Mouse (Mus musculus): ENCODE measurements around the gene Cit. TPM values are rescaled to one million over a fixed set of nuclear protein-coding genes. Genes with fewer than 3 reads are reported as not detected.
A peak's percentile ranks its signal among the peaks of the same experiment; 100 is the strongest.

Cit gene
- total and polyA plus RNA-seq, 3 experiments = 44.1 to 126 (median 69.8) TPM

DNA sequence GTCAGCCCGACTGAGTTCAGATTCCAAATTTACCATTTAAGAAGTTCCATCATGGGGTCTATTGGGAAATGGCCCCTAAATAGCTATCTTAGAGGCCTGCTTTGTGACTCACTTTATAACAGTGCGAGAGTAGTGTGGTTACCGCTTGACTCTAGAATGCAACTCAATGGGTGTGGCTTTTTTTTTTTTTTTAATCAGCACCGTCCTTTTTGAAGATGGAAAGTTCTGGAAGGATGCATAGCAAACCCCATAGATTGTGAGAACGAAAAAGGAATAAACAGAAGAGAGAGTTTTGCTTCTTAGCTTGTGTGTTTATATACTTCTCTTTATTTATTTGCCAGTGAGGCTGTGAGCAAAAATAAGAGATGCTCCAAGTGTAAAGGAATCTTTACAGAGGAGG lies 181.0 kb downstream of the Cit start:
- peaks cover 23% of the 10 kb centered on the region for H3K36me3 ChIP-seq (replicated peaks)
- DNase-seq (ENCODE audit: low spot score) (no peak), ATAC-seq (ENCODE audit: extremely low read depth, insufficient number of reproducible peaks, low FRiP score, poor library complexity, severe bottlenecking) (no peak)
- no peaks in the 10 kb centered on the region for H3K9me3 ChIP-seq (replicated peaks)
- H3K4me1 ChIP-seq (ENCODE audit: insufficient read depth, low read depth, low read length) = peaks cover 61% of the 10 kb centered on the region
- H3K27me3 ChIP-seq (ENCODE audit: insufficient read depth, low read length) = no peaks in the 10 kb centered on the region
- TF ChIP-seq POLR2AphosphoS5 (IDR thresholded peaks at IDR 0.05; ENCODE audit: insufficient replicate concordance, low read depth, low read length) = no peak
- no peak for TF ChIP-seq GATA2 (IDR thresholded peaks at IDR 0.05; ENCODE audit: borderline replicate concordance, low read depth, low read length)
- TF ChIP-seq TAL1 (conservative IDR thresholded peaks at IDR 0.05; ENCODE audit: low read depth, low read length) = no peak
- no peak for TF ChIP-seq CTCF (IDR thresholded peaks at IDR 0.05; ENCODE audit: low read depth, low read length)
- TF ChIP-seq GATA1 (IDR thresholded peaks at IDR 0.05; ENCODE audit: borderline replicate concordance, low read length) = no peak
- H3K4me3 ChIP-seq (ENCODE audit: low read depth, low read length) = no peak overlapping the region; the same call in 1 of the 2 replicates

DNA sequence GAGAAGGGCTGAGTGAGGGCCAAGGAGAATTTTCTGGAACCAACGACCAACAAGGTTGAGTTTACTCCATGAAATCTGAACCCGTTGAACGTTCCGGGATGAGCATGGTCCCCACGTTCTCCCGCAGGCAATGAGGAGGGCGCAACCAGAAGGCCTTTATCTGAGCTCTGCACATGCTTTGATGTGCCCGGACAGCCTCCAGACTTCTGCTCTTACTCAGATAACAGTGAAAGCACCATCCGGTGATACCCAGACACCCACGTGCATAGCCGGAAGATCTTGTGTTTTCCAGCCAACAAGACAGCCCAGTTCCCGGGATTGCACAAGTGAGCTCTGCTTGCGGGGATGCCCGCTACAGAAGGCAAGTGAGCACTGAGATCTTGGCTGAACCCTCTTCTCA lies 181.5 kb downstream of the Cit start:
- no peaks in the 10 kb centered on the region for H3K9me3 ChIP-seq (replicated peaks)
- H3K27me3 ChIP-seq (ENCODE audit: insufficient read depth, low read length) = no peaks in the 10 kb centered on the region
- H3K36me3 ChIP-seq (replicated peaks) = peaks cover 19% of the 10 kb centered on the region
- no peak for TF ChIP-seq GATA1 (IDR thresholded peaks at IDR 0.05; ENCODE audit: borderline replicate concordance, low read length)
- peak; percentile 93 for TF ChIP-seq TAL1 (conservative IDR thresholded peaks at IDR 0.05; ENCODE audit: low read depth, low read length)
- ATAC-seq (ENCODE audit: extremely low read depth, insufficient number of reproducible peaks, low FRiP score, poor library complexity, severe bottlenecking) = peak; percentile 50
- peaks cover 60% of the 10 kb centered on the region for H3K4me1 ChIP-seq (ENCODE audit: insufficient read depth, low read depth, low read length)
- peak; percentile 77 for DNase-seq (ENCODE audit: low spot score)
- peak overlapping the region; percentile 58; the same call in 1 of the 2 replicates for H3K4me3 ChIP-seq (ENCODE audit: low read depth, low read length)

DNA sequence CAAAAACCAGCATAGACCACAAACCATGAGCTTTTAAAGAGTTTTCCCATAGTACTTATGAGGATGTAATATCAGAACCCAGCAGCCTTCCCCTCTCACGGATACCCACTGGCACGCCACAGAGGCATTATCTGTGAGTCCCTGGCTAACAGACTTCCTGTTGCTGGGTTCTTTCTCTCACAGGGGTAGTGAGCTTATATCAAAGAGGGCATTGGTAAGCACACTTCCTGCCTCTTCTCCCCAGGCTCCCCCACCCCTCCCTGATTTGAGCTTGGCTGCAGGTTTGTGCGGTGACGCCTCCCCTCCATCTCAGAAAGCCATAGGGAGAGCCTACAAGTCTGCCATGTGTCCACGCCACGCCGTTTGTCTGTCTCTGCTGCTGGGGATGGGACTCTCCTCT lies 184.0 kb downstream of the Cit start:
- peak; percentile 62 for ATAC-seq (ENCODE audit: extremely low read depth, insufficient number of reproducible peaks, low FRiP score, poor library complexity, severe bottlenecking)

DNA sequence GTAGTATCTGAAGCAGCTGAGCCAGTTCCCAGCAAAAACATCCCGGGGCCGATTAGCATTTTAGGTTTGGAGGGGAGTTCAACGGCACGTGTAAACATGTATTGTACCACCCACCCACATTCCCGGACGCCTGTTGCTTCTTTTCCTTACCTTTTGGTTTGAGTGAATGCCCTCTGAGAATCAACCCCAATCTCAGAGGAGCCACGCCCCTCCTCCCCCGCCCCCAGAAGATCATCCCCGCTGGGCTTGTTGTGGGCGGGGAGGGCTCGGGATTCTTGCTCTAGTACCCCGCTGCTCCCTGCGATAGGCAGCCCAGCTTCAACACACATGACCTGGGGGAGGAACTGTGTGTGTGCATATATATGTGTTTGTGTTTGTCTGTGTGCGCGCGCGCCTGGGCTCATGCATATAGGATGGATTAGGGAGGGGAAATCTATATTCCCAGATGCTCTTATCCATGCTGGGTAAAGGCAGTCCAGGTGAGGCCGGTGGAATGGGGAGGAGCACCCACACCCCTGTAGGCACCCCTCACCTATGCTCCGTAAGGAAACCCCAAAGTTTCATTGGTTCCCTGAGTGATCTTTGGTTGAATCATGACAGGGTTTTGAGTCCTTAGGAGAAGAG lies 185.6 kb downstream of the Cit start:
- H3K27me3 ChIP-seq (ENCODE audit: insufficient read depth, low read length) = 0 out of 2 replicates have a peak, but pooled peaks cover 4% of the 10 kb centered on the region
- TF ChIP-seq GATA1 (IDR thresholded peaks at IDR 0.05; ENCODE audit: borderline replicate concordance, low read length) (no peak), CTCF (IDR thresholded peaks at IDR 0.05; ENCODE audit: low read depth, low read length) (no peak), GATA2 (IDR thresholded peaks at IDR 0.05; ENCODE audit: borderline replicate concordance, low read depth, low read length) (no peak), POLR2AphosphoS5 (IDR thresholded peaks at IDR 0.05; ENCODE audit: insufficient replicate concordance, low read depth, low read length) (no peak), TAL1 (conservative IDR thresholded peaks at IDR 0.05; ENCODE audit: low read depth, low read length) (no peak)
- DNase-seq (ENCODE audit: low spot score) (no peak), ATAC-seq (ENCODE audit: extremely low read depth, insufficient number of reproducible peaks, low FRiP score, poor library complexity, severe bottlenecking) (no peak)
- H3K4me1 ChIP-seq (ENCODE audit: insufficient read depth, low read depth, low read length) = peaks cover 48% of the 10 kb centered on the region
- H3K4me3 ChIP-seq (ENCODE audit: low read depth, low read length) = no peak overlapping the region
- H3K36me3 ChIP-seq (replicated peaks) = no peaks in the 10 kb centered on the region
- no peaks in the 10 kb centered on the region for H3K9me3 ChIP-seq (replicated peaks)

More for the DNA sequence above, 184.0 kb downstream of the Cit start:
- peak overlapping the region; percentile 38; the same call in 1 of the 2 replicates for H3K4me3 ChIP-seq (ENCODE audit: low read depth, low read length)
- no peaks in the 10 kb centered on the region for H3K9me3 ChIP-seq (replicated peaks)
- DNase-seq (ENCODE audit: low spot score) = peak; percentile 61
- peaks cover 56% of the 10 kb centered on the region for H3K4me1 ChIP-seq (ENCODE audit: insufficient read depth, low read depth, low read length)
- H3K36me3 ChIP-seq (replicated peaks) = no peaks in the 10 kb centered on the region
- TF ChIP-seq CTCF (IDR thresholded peaks at IDR 0.05; ENCODE audit: low read depth, low read length) = no peak
- 0 out of 2 replicates have a peak, but pooled peaks cover 4% of the 10 kb centered on the region for H3K27me3 ChIP-seq (ENCODE audit: insufficient read depth, low read length)

DNA sequence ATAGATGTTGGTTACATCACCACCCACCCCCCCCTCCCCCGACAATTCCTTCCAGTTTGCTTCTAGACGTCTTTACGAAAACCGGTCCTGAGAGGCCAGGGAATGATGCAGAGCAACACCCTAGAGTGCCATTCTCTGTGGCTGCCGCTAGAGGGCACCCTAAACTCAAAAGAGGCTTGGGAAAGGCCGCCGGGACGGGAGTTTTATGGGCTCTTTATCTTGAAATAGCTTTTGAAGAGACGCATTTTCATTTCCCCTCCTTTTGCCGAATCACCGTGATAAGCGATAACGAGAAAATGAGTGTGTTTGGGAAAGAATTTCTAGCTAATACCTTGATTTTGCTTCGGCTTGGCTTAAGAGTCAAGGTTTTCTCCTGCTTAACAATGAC lies 186.1 kb downstream of the Cit start:
- no peaks in the 10 kb centered on the region for H3K9me3 ChIP-seq (replicated peaks)
- TF ChIP-seq GATA1 (IDR thresholded peaks at IDR 0.05; ENCODE audit: borderline replicate concordance, low read length) (no peak), CTCF (IDR thresholded peaks at IDR 0.05; ENCODE audit: low read depth, low read length) (peak; percentile 67; the same call in 1 of the 2 replicates)
- peak overlapping the region; percentile 33; the same call in 1 of the 2 replicates for H3K4me3 ChIP-seq (ENCODE audit: low read depth, low read length)
- H3K36me3 ChIP-seq (replicated peaks) = no peaks in the 10 kb centered on the region
- DNase-seq (ENCODE audit: low spot score) (peak; percentile 60), ATAC-seq (ENCODE audit: extremely low read depth, insufficient number of reproducible peaks, low FRiP score, poor library complexity, severe bottlenecking) (0 out of 2 replicates have a peak, but pooled peaks have one; percentile 2)
- H3K4me1 ChIP-seq (ENCODE audit: insufficient read depth, low read depth, low read length) = peaks cover 43% of the 10 kb centered on the region
- 0 out of 2 replicates have a peak, but pooled peaks cover 4% of the 10 kb centered on the region for H3K27me3 ChIP-seq (ENCODE audit: insufficient read depth, low read length)

DNA sequence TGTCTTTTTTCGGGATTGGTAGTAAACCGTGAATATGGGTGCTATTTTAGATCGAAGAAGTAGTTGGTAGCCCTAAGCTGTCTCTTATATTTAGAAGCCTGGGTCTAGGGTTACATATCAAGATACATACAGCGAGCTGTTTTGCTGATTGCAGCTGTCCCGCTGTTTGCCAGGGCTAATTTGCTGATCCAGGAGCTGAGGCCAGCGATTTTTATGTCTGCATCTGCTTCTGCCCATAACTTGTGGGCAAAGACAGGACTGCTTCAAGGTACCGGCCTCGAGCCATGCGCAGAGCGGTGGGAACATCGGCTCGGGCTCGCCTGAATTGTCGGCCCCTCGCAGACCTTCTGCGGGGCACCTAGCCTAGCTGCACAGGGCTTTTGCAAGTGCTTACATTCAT lies 191.4 kb downstream of the Cit start:
- Histone ChIP-seq H3K4me1 (ENCODE audit: insufficient read depth, low read depth, low read length) (peaks cover 2% of the 10 kb centered on the region), H3K27me3 (ENCODE audit: insufficient read depth, low read length) (peaks cover 7% of the 10 kb centered on the region; the same call in 1 of the 2 replicates), H3K4me3 (ENCODE audit: low read depth, low read length) (no peak overlapping the region), H3K36me3 (replicated peaks) (no peaks in the 10 kb centered on the region), H3K9me3 (replicated peaks) (no peaks in the 10 kb centered on the region)
- ATAC-seq (ENCODE audit: extremely low read depth, insufficient number of reproducible peaks, low FRiP score, poor library complexity, severe bottlenecking) = no peak
- TF ChIP-seq GATA2 (IDR thresholded peaks at IDR 0.05; ENCODE audit: borderline replicate concordance, low read depth, low read length) (no peak), CTCF (IDR thresholded peaks at IDR 0.05; ENCODE audit: low read depth, low read length) (no peak), TAL1 (conservative IDR thresholded peaks at IDR 0.05; ENCODE audit: low read depth, low read length) (no peak), GATA1 (IDR thresholded peaks at IDR 0.05; ENCODE audit: borderline replicate concordance, low read length) (no peak), POLR2AphosphoS5 (IDR thresholded peaks at IDR 0.05; ENCODE audit: insufficient replicate concordance, low read depth, low read length) (no peak)
- DNase-seq (ENCODE audit: low spot score) = no peak

DNA sequence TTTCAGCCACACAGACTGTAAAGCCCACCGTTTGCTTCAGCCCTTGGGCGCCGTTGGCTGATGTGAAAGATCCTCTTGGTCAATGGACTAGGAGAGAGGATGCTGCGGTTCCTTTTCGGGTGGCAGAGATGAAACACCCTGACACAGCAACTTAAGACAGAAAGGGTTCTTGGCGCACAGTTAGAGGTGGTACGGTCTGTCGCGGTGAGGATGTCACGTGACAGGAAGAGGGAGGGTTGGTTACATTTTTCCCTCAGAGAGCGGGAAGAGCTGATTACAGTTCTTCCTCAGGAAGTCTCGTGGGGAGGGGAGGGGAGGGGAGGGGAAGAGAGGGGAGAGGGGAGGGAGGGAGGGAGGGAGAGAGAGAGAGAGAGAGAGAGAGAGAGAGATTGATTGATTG lies 192.7 kb downstream of the Cit start:
- Histone ChIP-seq H3K9me3 (replicated peaks) (no peaks in the 10 kb centered on the region), H3K4me1 (ENCODE audit: insufficient read depth, low read depth, low read length) (no peaks in the 10 kb centered on the region), H3K36me3 (replicated peaks) (no peaks in the 10 kb centered on the region), H3K4me3 (ENCODE audit: low read depth, low read length) (no peak overlapping the region), H3K27me3 (ENCODE audit: insufficient read depth, low read length) (peaks cover 7% of the 10 kb centered on the region; the same call in 1 of the 2 replicates)
- TF ChIP-seq POLR2AphosphoS5 (IDR thresholded peaks at IDR 0.05; ENCODE audit: insufficient replicate concordance, low read depth, low read length) = no peak
- TF ChIP-seq GATA1 (IDR thresholded peaks at IDR 0.05; ENCODE audit: borderline replicate concordance, low read length) = no peak
- TF ChIP-seq CTCF (IDR thresholded peaks at IDR 0.05; ENCODE audit: low read depth, low read length) = no peak
- no peak for TF ChIP-seq TAL1 (conservative IDR thresholded peaks at IDR 0.05; ENCODE audit: low read depth, low read length)
- TF ChIP-seq GATA2 (IDR thresholded peaks at IDR 0.05; ENCODE audit: borderline replicate concordance, low read depth, low read length) = no peak
- no peak for DNase-seq (ENCODE audit: low spot score)
- ATAC-seq (ENCODE audit: extremely low read depth, insufficient number of reproducible peaks, low FRiP score, poor library complexity, severe bottlenecking) = no peak

Data from G1E (cell line).